Mouse (Mus musculus) forebrain, embryonic 12.5 days (tissue): ENCODE data around the gene Cers1. TPM values are rescaled to one million over a fixed set of nuclear protein-coding genes. Genes with fewer than 3 reads are reported as not detected.

Experiments
- ATAC-seq: fragments of 200-750 bp; cut with Nextera tagmentation; 2 replicates; pipeline ENCODE4 v1.8.0; 2017; ENCODE audit warnings: moderate TSS enrichment; ENCODE audit not compliant: low FRiP score
- H3K27ac ChIP-seq: fragments of 300-500 bp; sonication (generic); 2 replicates; pipeline ENCODE4 v1.5.1; 2016; ENCODE audit warnings: mild to moderate bottlenecking
- H3K27me3 ChIP-seq: fragments of 300-500 bp; sonication (generic); 2 replicates; pipeline ENCODE4 v1.6.1; 2016; ENCODE audit warnings: mild to moderate bottlenecking
- H3K36me3 ChIP-seq: fragments of 300-500 bp; sonication (generic); replicated peaks from 2 replicates; pipeline ENCODE4 v1.6.1; 2016; ENCODE audit warnings: mild to moderate bottlenecking
- H3K4me1 ChIP-seq: fragments of 300-500 bp; sonication (generic); 2 replicates; pipeline ENCODE4 v1.6.1; 2016
- H3K4me2 ChIP-seq: fragments of 300-500 bp; sonication (generic); 2 replicates; pipeline ENCODE4 v1.6.1; 2016; ENCODE audit warnings: mild to moderate bottlenecking, moderate library complexity
- H3K4me3 ChIP-seq: fragments of 300-500 bp; sonication (generic); replicated peaks from 2 replicates; pipeline ENCODE4 v1.5.1; 2016; ENCODE audit warnings: mild to moderate bottlenecking
- H3K9ac ChIP-seq: fragments of 300-500 bp; sonication (generic); 2 replicates; pipeline ENCODE4 v1.6.1; 2016; ENCODE audit warnings: mild to moderate bottlenecking
- H3K9me3 ChIP-seq: fragments of 300-500 bp; sonication (generic); 2 replicates; pipeline ENCODE4 v1.6.1; 2016
- WGBS: fragments of 180-500 bp; shearing (Covaris S2); methylation state at CpG from one replicate; pipeline ENCODE4 v1.1.7; 2016; 5-methylcytosine and 5-hydroxymethylcytosine counted together
- polyA plus RNA-seq: library from polyadenylated mRNA; unstranded; fragments of >200 nt; fragmentation: Nextera tagmentation; extraction: Ambion mirVana; gene quantifications from 2 replicates; pipeline ENCODE4 v1.2.1, GENCODE M21; 2016

Cers1 gene
- polyA plus RNA-seq, 1 experiment from 2014 or later = 16.2 TPM

GRCm38 (mm10) chr8:70359411-70359810, 43.8 kb downstream of the Cers1 start:
- H3K4me3 ChIP-seq = no peak overlapping the region
- H3K27me3 ChIP-seq = peaks cover 13% of the 10 kb centered on the region; the same call in 1 of the 2 replicates
- H3K27ac ChIP-seq = no peak overlapping the region
- no peaks in the 10 kb centered on the region for H3K36me3 ChIP-seq
- WGBS = 45% methylated on average over 3 of the region's 3 CpGs
- H3K9ac ChIP-seq = no peak overlapping the region
- ATAC-seq = no peak
- H3K9me3 ChIP-seq = no peaks in the 10 kb centered on the region
- H3K4me2 ChIP-seq = no peak overlapping the region
- no peaks in the 10 kb centered on the region for H3K4me1 ChIP-seq

- 50% methylated on average over 4 of the region's 4 CpGs for WGBS
- Histone ChIP-seq H3K4me3 (no peak overlapping the region), H3K4me2 (no peak overlapping the region), H3K9ac (no peak overlapping the region), H3K4me1 (no peaks in the 10 kb centered on the region), H3K27me3 (peaks cover 13% of the 10 kb centered on the region; the same call in 1 of the 2 replicates), H3K9me3 (no peaks in the 10 kb centered on the region), H3K27ac (no peak overlapping the region), H3K36me3 (no peaks in the 10 kb centered on the region)
- no peak for ATAC-seq
These were observed 45.2 kb downstream of the Cers1 start for GRCm38 (mm10) chr8:70360769-70361168.

GRCm38 (mm10) chr8:70361484-70362032, 46.0 kb downstream of the Cers1 start:
- Histone ChIP-seq H3K4me2 (no peak overlapping the region), H3K4me1 (no peaks in the 10 kb centered on the region), H3K9me3 (no peaks in the 10 kb centered on the region), H3K4me3 (no peak overlapping the region), H3K27me3 (peaks cover 17% of the 10 kb centered on the region; the same call in 1 of the 2 replicates), H3K9ac (no peak overlapping the region), H3K27ac (no peak overlapping the region), H3K36me3 (no peaks in the 10 kb centered on the region)
- ATAC-seq = no peak
- WGBS = 78% methylated on average over 10 of the region's 10 CpGs

GRCm38 (mm10) chr8:70364066-70364465, 48.5 kb downstream of the Cers1 start:
- Histone ChIP-seq H3K9me3 (no peaks in the 10 kb centered on the region), H3K4me3 (no peak overlapping the region), H3K9ac (no peak overlapping the region), H3K4me1 (no peaks in the 10 kb centered on the region), H3K27me3 (peaks cover 7% of the 10 kb centered on the region; the same call in 1 of the 2 replicates), H3K36me3 (no peaks in the 10 kb centered on the region), H3K4me2 (no peak overlapping the region), H3K27ac (no peak overlapping the region)
- no peak for ATAC-seq
- WGBS = 35% methylated on average over 5 of the region's 5 CpGs

- no peak for ATAC-seq
- no peak overlapping the region for H3K27ac ChIP-seq
- no peak overlapping the region for H3K4me3 ChIP-seq
- 63% methylated on average over 5 of the region's 5 CpGs for WGBS
- no peaks in the 10 kb centered on the region for H3K36me3 ChIP-seq
- no peaks in the 10 kb centered on the region for H3K4me1 ChIP-seq
- H3K9ac ChIP-seq = no peak overlapping the region
- no peak overlapping the region for H3K4me2 ChIP-seq
- H3K27me3 ChIP-seq = peaks cover 23% of the 10 kb centered on the region
- H3K9me3 ChIP-seq = no peaks in the 10 kb centered on the region
These were observed 51.0 kb downstream of the Cers1 start for GRCm38 (mm10) chr8:70366588-70366987.

- no peak overlapping the region for H3K4me3 ChIP-seq
- H3K27me3 ChIP-seq = peaks cover 62% of the 10 kb centered on the region
- H3K36me3 ChIP-seq = no peaks in the 10 kb centered on the region
- no peak overlapping the region for H3K9ac ChIP-seq
- no peak overlapping the region for H3K4me2 ChIP-seq
- 81% methylated on average over 7 of the region's 7 CpGs for WGBS
- H3K9me3 ChIP-seq = no peaks in the 10 kb centered on the region
- peaks cover 18% of the 10 kb centered on the region for H3K4me1 ChIP-seq
- no peak for ATAC-seq
- H3K27ac ChIP-seq = no peak overlapping the region
These were observed 54.9 kb downstream of the Cers1 start for GRCm38 (mm10) chr8:70370476-70370875.

- H3K4me3 ChIP-seq = no peak overlapping the region
- H3K9ac ChIP-seq = no peak overlapping the region
- H3K4me1 ChIP-seq = peaks cover 25% of the 10 kb centered on the region
- WGBS = 31% methylated on average over 6 of the region's 6 CpGs
- peaks cover 71% of the 10 kb centered on the region for H3K27me3 ChIP-seq
- ATAC-seq = no peak
- H3K4me2 ChIP-seq = no peak overlapping the region
- no peaks in the 10 kb centered on the region for H3K36me3 ChIP-seq
- H3K27ac ChIP-seq = no peak overlapping the region
- no peaks in the 10 kb centered on the region for H3K9me3 ChIP-seq
These were observed 56.4 kb downstream of the Cers1 start for GRCm38 (mm10) chr8:70371951-70372350.

GRCm38 (mm10) chr8:70373397-70374317, 58.1 kb downstream of the Cers1 start, which contains the start of gene Comp:
TSS of gene Comp (plus strand) at chr8:70373558.
- WGBS = 2% methylated on average over 47 of the region's 47 CpGs
- ATAC-seq = 0 out of 2 replicates have a peak, but pooled peaks have one; percentile 4
- Histone ChIP-seq H3K9me3 (no peaks in the 10 kb centered on the region), H3K4me3 (peak within 1 kb of the TSS; percentile 37), H3K27me3 (peaks cover 88% of the 10 kb centered on the region), H3K4me1 (peaks cover 25% of the 10 kb centered on the region), H3K36me3 (no peaks in the 10 kb centered on the region), H3K4me2 (peak within 1 kb of the TSS; percentile 50), H3K9ac (peak within 1 kb of the TSS; percentile 43), H3K27ac (no peak within 1 kb of the TSS)

- WGBS = 1% methylated on average over 52 of the region's 53 CpGs
- Histone ChIP-seq H3K27ac (no peak overlapping the region), H3K4me1 (peaks cover 25% of the 10 kb centered on the region), H3K4me2 (peak overlapping the region; percentile 50), H3K36me3 (no peaks in the 10 kb centered on the region), H3K9ac (no peak overlapping the region), H3K27me3 (peaks cover 95% of the 10 kb centered on the region), H3K4me3 (peak overlapping the region; percentile 37), H3K9me3 (no peaks in the 10 kb centered on the region)
- peak; percentile 57 for ATAC-seq
These were observed 58.8 kb downstream of the Cers1 start for GRCm38 (mm10) chr8:70374318-70374927.

- H3K36me3 ChIP-seq = no peaks in the 10 kb centered on the region
These were observed 59.8 kb downstream of the Cers1 start for GRCm38 (mm10) chr8:70375212-70375859.

GRCm38 (mm10) chr8:70376275-70376741, 60.7 kb downstream of the Cers1 start:
- Histone ChIP-seq H3K36me3 (no peaks in the 10 kb centered on the region), H3K4me3 (no peak overlapping the region; the same call in 1 of the 2 replicates), H3K27ac (no peak overlapping the region), H3K4me1 (peaks cover 25% of the 10 kb centered on the region), H3K27me3 (peaks cover 94% of the 10 kb centered on the region), H3K9me3 (no peaks in the 10 kb centered on the region), H3K4me2 (peak overlapping the region; percentile 15; the same call in 1 of the 2 replicates), H3K9ac (no peak overlapping the region)
- 8% methylated on average over 37 of the region's 37 CpGs for WGBS
- no peak for ATAC-seq

More at GRCm38 (mm10) chr8:70375212-70375859, 59.8 kb downstream of the Cers1 start:
- no peak overlapping the region; the same call in 1 of the 2 replicates for H3K4me3 ChIP-seq
- peaks cover 98% of the 10 kb centered on the region for H3K27me3 ChIP-seq
- no peaks in the 10 kb centered on the region for H3K9me3 ChIP-seq
- no peak overlapping the region for H3K9ac ChIP-seq
- peaks cover 25% of the 10 kb centered on the region for H3K4me1 ChIP-seq
- WGBS = 6% methylated on average over 35 of the region's 35 CpGs
- no peak; the same call in 1 of the 2 replicates for ATAC-seq
- H3K4me2 ChIP-seq = no peak overlapping the region
- no peak overlapping the region for H3K27ac ChIP-seq

- 11% methylated on average over 15 of the region's 15 CpGs for WGBS
- H3K27me3 ChIP-seq = peaks cover 91% of the 10 kb centered on the region
- H3K4me3 ChIP-seq = no peak overlapping the region
- H3K36me3 ChIP-seq = no peaks in the 10 kb centered on the region
- no peak overlapping the region for H3K9ac ChIP-seq
- no peaks in the 10 kb centered on the region for H3K9me3 ChIP-seq
- H3K4me1 ChIP-seq = peaks cover 25% of the 10 kb centered on the region
- no peak for ATAC-seq
- no peak overlapping the region for H3K4me2 ChIP-seq
- H3K27ac ChIP-seq = no peak overlapping the region
These were observed 61.5 kb downstream of the Cers1 start for GRCm38 (mm10) chr8:70377049-70377448.
